Mouse (Mus musculus) brown adipose tissue, adult 24 weeks (tissue): ENCODE results near the gene Mboat2. TPM values are rescaled to one million over a fixed set of nuclear protein-coding genes. Genes with fewer than 3 reads are reported as not detected.

Source experiments
- H3K27ac ChIP-seq: fragments of 200-500 bp; replicated peaks from 2 replicates; pipeline ENCODE4 v1.5.1; 2012; ENCODE audit warnings: low read depth, mild to moderate bottlenecking, low read length
- H3K4me1 ChIP-seq: fragments of 200-500 bp; 2 replicates; pipeline ENCODE4 v1.6.1; 2012; ENCODE audit warnings: low read length, mixed read lengths; ENCODE audit not compliant: control insufficient read depth, insufficient read depth, insufficient read length
- H3K4me3 ChIP-seq: fragments of 200-500 bp; 2 replicates; pipeline ENCODE4 v1.5.1; 2012; ENCODE audit warnings: low read depth, mild to moderate bottlenecking, low read length, moderate library complexity; ENCODE audit not compliant: insufficient read depth
- polyA plus RNA-seq: library from polyadenylated mRNA; stranded (reverse); fragments of >200 nt; gene quantifications from 2 replicates; pipeline ENCODE4 v1.2.4, GENCODE M21; 2012; ENCODE audit not compliant: missing spikeins, insufficient read depth, insufficient read length

Mboat2 gene
- polyA plus RNA-seq, 1 experiment, result not detected

- Histone ChIP-seq H3K4me1 (no peaks in the 10 kb centered on the region), H3K4me3 (no peak overlapping the region), H3K27ac (no peak overlapping the region)
Measured at GRCm38 (mm10) chr12:24878090-24878489, 47.4 kb downstream of the Mboat2 start.

GRCm38 (mm10) chr12:24878735-24879362 lies 48.2 kb downstream of the Mboat2 start:
- Histone ChIP-seq H3K4me3 (no peak overlapping the region), H3K27ac (no peak overlapping the region), H3K4me1 (no peaks in the 10 kb centered on the region)

- no peaks in the 10 kb centered on the region for H3K4me1 ChIP-seq
- H3K27ac ChIP-seq, result no peak overlapping the region
- no peak overlapping the region for H3K4me3 ChIP-seq
Measured at GRCm38 (mm10) chr12:24879613-24880029, 48.9 kb downstream of the Mboat2 start.

GRCm38 (mm10) chr12:24883279-24883678 lies 52.6 kb downstream of the Mboat2 start:
- H3K4me3 ChIP-seq, result no peak overlapping the region
- H3K4me1 ChIP-seq, result no peaks in the 10 kb centered on the region
- no peak overlapping the region for H3K27ac ChIP-seq

GRCm38 (mm10) chr12:24886800-24887199 lies 56.1 kb downstream of the Mboat2 start:
- Histone ChIP-seq H3K4me1 (no peaks in the 10 kb centered on the region), H3K27ac (no peak overlapping the region), H3K4me3 (no peak overlapping the region)

DNA sequence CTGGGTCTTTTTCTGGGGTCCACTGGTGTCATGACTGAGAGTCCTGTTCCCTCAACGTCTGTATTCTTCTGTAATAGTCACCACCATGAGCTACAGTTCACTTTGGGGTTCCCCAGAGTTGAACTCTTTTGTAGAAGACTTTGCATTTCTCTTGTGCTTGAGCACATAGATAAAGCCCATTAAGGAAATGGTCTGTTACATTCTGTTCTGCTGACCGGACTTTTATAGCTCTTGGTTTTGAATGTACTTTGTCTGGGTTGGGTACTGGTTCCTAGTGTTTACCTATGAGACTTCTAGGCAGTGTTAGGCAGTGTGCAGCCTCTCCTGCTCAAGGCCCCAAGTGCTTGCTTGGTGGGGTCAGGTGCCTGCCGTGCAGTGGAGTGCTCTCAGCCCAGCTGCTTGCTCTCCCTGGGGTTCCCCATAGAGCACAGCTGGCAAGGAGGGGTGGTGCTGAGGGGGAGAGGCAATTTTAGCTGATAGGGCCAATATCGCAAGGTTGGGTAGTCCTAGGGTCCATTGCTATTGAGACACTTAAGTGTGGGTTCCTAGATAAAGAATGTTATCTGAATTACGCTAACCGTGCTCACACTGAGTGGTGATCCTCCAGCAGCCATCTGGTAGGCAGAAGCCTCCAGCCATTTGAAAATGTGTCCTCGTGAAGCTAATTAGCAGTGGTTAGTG lies 58.8 kb downstream of the Mboat2 start:
- H3K4me1 ChIP-seq, result peaks cover 3% of the 10 kb centered on the region
- no peak overlapping the region for H3K4me3 ChIP-seq
- H3K27ac ChIP-seq, result no peak overlapping the region

DNA sequence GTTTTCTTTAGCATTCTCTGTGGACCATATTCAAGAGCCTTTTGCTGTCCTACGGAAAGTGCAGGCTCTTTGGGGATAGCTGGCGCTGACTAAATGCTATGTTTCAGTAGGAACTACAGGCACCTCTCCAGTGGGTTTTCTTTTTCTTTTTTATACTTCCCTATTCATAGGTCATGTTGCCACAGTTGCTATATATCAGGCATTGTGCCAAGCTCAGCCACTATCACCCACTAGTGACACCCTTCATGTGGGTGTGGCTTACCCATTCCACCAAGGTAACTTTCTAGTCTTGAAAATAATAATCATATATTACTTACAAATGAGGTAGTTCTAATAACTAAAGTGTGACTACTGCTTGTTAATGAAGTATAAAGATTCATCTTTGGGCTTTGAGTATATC lies 59.5 kb downstream of the Mboat2 start:
- Histone ChIP-seq H3K4me1 (peaks cover 6% of the 10 kb centered on the region), H3K27ac (no peak overlapping the region), H3K4me3 (no peak overlapping the region)

GRCm38 (mm10) chr12:24890684-24891459 lies 60.2 kb downstream of the Mboat2 start:
- H3K4me3 ChIP-seq, result no peak overlapping the region
- no peak overlapping the region for H3K27ac ChIP-seq
- H3K4me1 ChIP-seq, result peaks cover 8% of the 10 kb centered on the region

DNA sequence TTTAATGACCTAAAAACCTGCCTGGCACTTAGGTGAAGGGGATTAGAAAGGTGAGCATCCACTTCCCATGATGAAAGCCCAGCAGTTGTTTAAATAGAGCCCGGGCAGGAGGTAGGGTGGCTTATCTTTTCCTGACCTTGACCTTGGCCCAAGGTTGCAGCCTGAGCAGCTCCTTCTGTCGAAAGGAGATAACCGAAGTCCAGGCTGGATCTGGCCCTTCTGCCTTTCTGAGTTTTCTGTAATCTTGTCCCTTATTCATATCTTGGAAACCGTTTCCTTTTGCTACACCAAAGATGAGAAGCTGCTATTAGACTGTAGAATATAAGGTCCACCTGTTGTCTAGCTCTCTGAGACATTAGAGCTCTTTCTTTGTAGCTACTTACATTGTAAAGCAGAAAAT lies 61.9 kb downstream of the Mboat2 start:
- H3K4me1 ChIP-seq, result peaks cover 8% of the 10 kb centered on the region
- H3K27ac ChIP-seq, result no peak overlapping the region
- no peak overlapping the region for H3K4me3 ChIP-seq

DNA sequence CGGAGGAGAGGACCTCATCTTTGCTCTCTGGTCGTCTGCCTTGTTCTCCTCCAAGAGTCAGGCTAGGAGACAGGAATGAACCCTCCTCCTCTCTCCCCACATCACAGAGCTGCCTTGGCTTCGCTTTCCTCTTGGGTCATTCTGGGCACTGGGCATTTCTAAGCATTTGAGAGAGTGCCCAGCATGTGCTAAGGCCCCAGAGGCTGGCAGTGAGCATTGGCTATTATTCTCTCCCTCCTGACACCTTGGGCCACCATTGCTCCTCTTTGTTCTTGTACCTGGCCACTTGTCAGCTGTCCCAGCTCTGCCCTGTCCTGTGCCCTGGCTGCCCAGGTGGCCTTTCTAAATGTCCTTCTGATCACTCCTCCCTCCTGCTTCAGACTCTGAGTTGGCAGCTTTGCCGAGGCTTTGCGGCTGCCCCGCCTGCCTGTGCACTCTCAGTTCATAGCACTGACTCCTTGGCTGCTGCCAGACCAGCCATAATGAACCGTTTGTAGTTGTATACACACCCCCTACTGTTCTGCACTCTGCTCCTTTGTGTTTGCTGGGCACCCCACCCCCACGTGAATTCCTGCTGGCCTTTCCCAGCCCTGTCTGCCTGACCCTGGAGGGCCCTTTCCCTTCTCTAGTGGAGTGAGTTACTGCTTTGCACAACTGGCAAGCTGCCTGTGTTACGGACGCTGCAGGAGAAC lies 63.2 kb downstream of the Mboat2 start:
- Histone ChIP-seq H3K27ac (no peak overlapping the region), H3K4me3 (no peak overlapping the region)

DNA sequence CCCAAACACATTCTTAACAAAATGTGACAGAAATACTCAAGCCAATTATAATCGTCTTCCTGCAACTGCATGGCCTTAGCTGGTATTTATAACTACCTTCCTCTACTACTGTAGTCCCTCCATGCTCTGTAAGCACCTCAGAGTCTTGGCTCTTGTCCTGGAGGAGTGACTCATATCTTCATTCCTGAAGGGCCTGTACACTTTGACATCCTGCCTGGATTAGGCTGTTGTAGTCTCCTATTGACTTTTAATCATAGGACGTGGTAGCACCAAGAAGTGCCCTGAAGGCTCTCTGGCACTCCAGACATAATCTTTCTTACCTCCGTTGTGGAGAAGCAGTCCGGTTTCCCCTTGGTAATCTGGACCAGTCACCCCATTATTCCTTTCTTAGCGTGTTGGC lies 64.7 kb downstream of the Mboat2 start:
- Histone ChIP-seq H3K27ac (no peak overlapping the region), H3K4me1 (peaks cover 8% of the 10 kb centered on the region), H3K4me3 (no peak overlapping the region)

More for the DNA sequence above, 63.2 kb downstream of the Mboat2 start:
- peaks cover 8% of the 10 kb centered on the region for H3K4me1 ChIP-seq

DNA sequence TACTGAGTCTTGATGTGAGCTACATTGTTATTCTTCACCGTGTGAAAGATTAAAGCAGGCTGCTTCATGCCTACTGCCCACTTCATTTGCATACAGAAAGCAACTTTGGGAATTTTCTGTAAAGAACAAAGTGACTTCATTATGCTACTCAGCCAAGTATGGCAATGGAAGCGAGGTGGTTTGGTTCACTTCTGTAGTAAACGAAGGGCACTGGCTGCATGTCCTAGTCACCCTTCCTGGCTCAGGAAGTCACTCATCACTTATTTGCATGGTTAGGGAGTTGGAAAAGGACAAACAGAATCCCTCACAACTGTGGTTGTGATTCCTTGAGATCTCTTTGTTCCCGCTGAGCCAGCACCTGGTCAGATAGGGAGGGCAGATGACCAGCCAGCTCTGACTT lies 66.7 kb downstream of the Mboat2 start:
- Histone ChIP-seq H3K4me3 (no peak overlapping the region), H3K4me1 (peaks cover 8% of the 10 kb centered on the region), H3K27ac (no peak overlapping the region)

- H3K4me3 ChIP-seq, result no peak overlapping the region
- peaks cover 8% of the 10 kb centered on the region for H3K4me1 ChIP-seq
- no peak overlapping the region for H3K27ac ChIP-seq
Measured at GRCm38 (mm10) chr12:24898226-24898625, 67.5 kb downstream of the Mboat2 start.

- H3K27ac ChIP-seq, result no peak overlapping the region
- H3K4me3 ChIP-seq, result no peak overlapping the region
- H3K4me1 ChIP-seq, result peaks cover 4% of the 10 kb centered on the region; the same call in 1 of the 2 replicates
Measured at GRCm38 (mm10) chr12:24899636-24900035, 69.0 kb downstream of the Mboat2 start.

DNA sequence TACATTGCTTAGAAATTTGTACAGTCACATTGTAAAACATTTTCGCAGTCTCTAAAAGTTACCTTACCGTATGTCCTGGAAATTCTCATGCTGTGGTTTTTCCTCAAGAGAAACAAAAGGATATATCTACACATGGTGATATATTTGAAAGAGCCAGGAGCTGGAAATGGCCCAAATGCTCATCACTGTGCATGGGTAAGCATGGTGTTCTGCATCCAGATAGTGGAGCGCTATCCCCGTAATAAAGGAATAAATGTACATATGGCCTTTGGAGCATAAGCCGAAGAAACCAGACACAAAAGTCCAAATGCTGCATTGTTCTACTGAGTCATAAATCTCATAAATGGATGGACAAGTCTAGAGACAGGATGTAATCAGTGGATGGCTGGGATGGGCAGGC lies 72.1 kb downstream of the Mboat2 start:
- H3K4me3 ChIP-seq, result no peak overlapping the region
- H3K27ac ChIP-seq, result no peak overlapping the region
- 0 out of 2 replicates have a peak, but pooled peaks cover 2% of the 10 kb centered on the region for H3K4me1 ChIP-seq
